Mouse (Mus musculus): ENCODE data around the gene Msi2.

Msi2 gene

GRCm38 (mm10) chr11:88449180-88449579, 269.1 kb downstream of the Msi2 start:
- DNase-seq (ENCODE audit: low spot score in 2 of 2) = no peak

- DNase-seq (ENCODE audit: low spot score in 2 of 2) = no peak
Observed at GRCm38 (mm10) chr11:88448571-88448970, 269.7 kb downstream of the Msi2 start.

- DNase-seq (ENCODE audit: low spot score in 2 of 2) = no peak
Observed at GRCm38 (mm10) chr11:88447350-88447749, 271.0 kb downstream of the Msi2 start.

- no peak for DNase-seq (ENCODE audit: low spot score in 2 of 2)
Observed at GRCm38 (mm10) chr11:88443905-88444304, 274.4 kb downstream of the Msi2 start.

- DNase-seq (ENCODE audit: low spot score in 2 of 2) = no peak
Observed at GRCm38 (mm10) chr11:88443291-88443690, 275.0 kb downstream of the Msi2 start.

- no peak for DNase-seq (ENCODE audit: low spot score in 2 of 2)
Observed at GRCm38 (mm10) chr11:88441871-88442740, 276.2 kb downstream of the Msi2 start.

GRCm38 (mm10) chr11:88438659-88439058, 279.7 kb downstream of the Msi2 start:
- no peak for DNase-seq (ENCODE audit: low spot score in 2 of 2)

GRCm38 (mm10) chr11:88436596-88436995, 281.7 kb downstream of the Msi2 start:
- no peak for DNase-seq (ENCODE audit: low spot score in 2 of 2)

- DNase-seq (ENCODE audit: low spot score in 2 of 2) = no peak
Observed at GRCm38 (mm10) chr11:88435543-88435942, 282.8 kb downstream of the Msi2 start.

- DNase-seq (ENCODE audit: low spot score in 2 of 2) = no peak
Observed at GRCm38 (mm10) chr11:88431363-88432269, 286.7 kb downstream of the Msi2 start.

- DNase-seq (ENCODE audit: low spot score in 2 of 2) = peak in 1 of 2 experiments; percentile 21
Observed at GRCm38 (mm10) chr11:88430292-88430691, 288.0 kb downstream of the Msi2 start.

- no peak for DNase-seq (ENCODE audit: low spot score in 2 of 2)
Observed at GRCm38 (mm10) chr11:88429680-88430079, 288.6 kb downstream of the Msi2 start.

- DNase-seq (ENCODE audit: low spot score in 2 of 2) = no peak
Observed at GRCm38 (mm10) chr11:88425631-88426101, 292.6 kb downstream of the Msi2 start.

GRCm38 (mm10) chr11:88424034-88424767, 294.1 kb downstream of the Msi2 start:
- no peak for DNase-seq (ENCODE audit: low spot score in 2 of 2)

- no peak for DNase-seq (ENCODE audit: low spot score in 2 of 2)
Observed at GRCm38 (mm10) chr11:88421057-88421578, 297.2 kb downstream of the Msi2 start.

GRCm38 (mm10) chr11:88419657-88420366, 298.5 kb downstream of the Msi2 start:
- no peak for DNase-seq (ENCODE audit: low spot score in 2 of 2)

- DNase-seq (ENCODE audit: low spot score in 2 of 2) = no peak
Observed at GRCm38 (mm10) chr11:88419064-88419463, 299.2 kb downstream of the Msi2 start.

- DNase-seq (ENCODE audit: low spot score in 2 of 2) = no peak
Observed at GRCm38 (mm10) chr11:88414157-88414870, 304.0 kb downstream of the Msi2 start.

GRCm38 (mm10) chr11:88412423-88413094, 305.8 kb downstream of the Msi2 start:
- DNase-seq (ENCODE audit: low spot score in 2 of 2) = peak in 1 of 2 experiments; percentile 10

GRCm38 (mm10) chr11:88408305-88408704, 310.0 kb downstream of the Msi2 start:
- no peak for DNase-seq (ENCODE audit: low spot score in 2 of 2)
